Mouse (Mus musculus): ENCODE results near the gene Herc2. TPM values are rescaled to one million over a fixed set of nuclear protein-coding genes. Genes with fewer than 3 reads are reported as not detected.

Herc2 gene
- polyA plus RNA-seq, 1 experiment from 2014 or later: 51.5 TPM

DNA sequence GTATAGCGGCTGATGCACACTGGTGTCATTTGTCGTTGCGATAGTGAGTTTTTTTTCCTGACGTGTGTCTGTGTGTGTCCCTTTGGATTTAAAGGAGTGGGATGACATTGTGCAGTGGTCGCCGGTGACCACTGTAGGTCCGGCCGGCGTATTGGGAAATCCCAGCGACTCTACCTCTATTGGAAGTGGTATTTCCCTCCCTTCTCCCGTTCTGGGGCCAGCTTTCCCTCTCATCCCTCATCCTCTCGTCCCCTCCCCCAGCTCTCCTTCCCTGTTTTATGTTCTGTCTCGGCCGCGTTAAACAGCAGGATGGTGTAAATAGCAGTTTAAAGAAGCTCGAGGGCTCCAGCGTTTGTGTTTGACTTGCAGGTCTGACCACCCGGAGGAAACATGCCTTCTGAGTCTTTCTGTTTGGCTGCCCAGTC, 503 bp downstream of the Herc2 start:
- Histone ChIP-seq H3K4me1 (ENCODE audit: control insufficient read depth, insufficient read depth, low read length) (peaks cover 22% of the 10 kb centered on the region), H3K27me3 (ENCODE audit: control insufficient read depth, insufficient read depth, low read depth, low read length) (no peaks in the 10 kb centered on the region), H3K4me2 (ENCODE audit: low read length) (peak overlapping the region; percentile 78), H3K9me3 (replicated peaks; ENCODE audit: control insufficient read depth, low read length, poor library complexity, severe bottlenecking) (no peaks in the 10 kb centered on the region), H3K9ac (ENCODE audit: low read depth, low read length) (peak overlapping the region; percentile 79), H3K36me3 (ENCODE audit: control insufficient read depth, insufficient read depth, low read length) (no peaks in the 10 kb centered on the region), H3K27ac (ENCODE audit: low read length) (peak overlapping the region; percentile 89), H3K4me3 (ENCODE audit: low read depth, low read length) (peak overlapping the region; percentile 82)
- WGBS: under 1% methylated on average over 18 of the region's 18 CpGs
- peak; percentile 59 for ATAC-seq

DNA sequence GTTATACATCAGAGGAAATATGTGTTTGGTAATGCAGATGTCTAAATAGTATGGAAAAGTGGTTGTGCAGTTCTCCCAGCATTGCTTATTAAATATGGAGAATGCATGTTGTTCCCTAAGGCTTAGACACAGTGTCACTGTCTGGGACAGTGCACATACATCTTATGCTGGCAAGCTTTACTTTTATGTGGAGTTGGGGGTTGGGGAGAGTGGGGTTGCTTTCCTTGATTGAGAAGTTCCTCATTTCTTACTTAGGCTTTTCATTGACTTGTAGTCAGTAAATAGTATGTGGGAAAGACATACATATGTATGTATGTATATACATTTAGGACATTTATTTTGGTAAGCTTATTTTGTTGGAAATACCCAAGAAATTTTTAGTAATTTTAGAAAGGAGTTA, 3.0 kb downstream of the Herc2 start:
- Histone ChIP-seq H3K36me3 (ENCODE audit: control insufficient read depth, insufficient read depth, low read length) (peaks cover 8% of the 10 kb centered on the region), H3K4me2 (ENCODE audit: low read length) (no peak overlapping the region), H3K9ac (ENCODE audit: low read depth, low read length) (no peak overlapping the region), H3K27me3 (ENCODE audit: control insufficient read depth, insufficient read depth, low read depth, low read length) (no peaks in the 10 kb centered on the region), H3K9me3 (replicated peaks; ENCODE audit: control insufficient read depth, low read length, poor library complexity, severe bottlenecking) (no peaks in the 10 kb centered on the region), H3K4me1 (ENCODE audit: control insufficient read depth, insufficient read depth, low read length) (peaks cover 22% of the 10 kb centered on the region), H3K4me3 (ENCODE audit: low read depth, low read length) (no peak overlapping the region), H3K27ac (ENCODE audit: low read length) (no peak overlapping the region)
- no peak for ATAC-seq

DNA sequence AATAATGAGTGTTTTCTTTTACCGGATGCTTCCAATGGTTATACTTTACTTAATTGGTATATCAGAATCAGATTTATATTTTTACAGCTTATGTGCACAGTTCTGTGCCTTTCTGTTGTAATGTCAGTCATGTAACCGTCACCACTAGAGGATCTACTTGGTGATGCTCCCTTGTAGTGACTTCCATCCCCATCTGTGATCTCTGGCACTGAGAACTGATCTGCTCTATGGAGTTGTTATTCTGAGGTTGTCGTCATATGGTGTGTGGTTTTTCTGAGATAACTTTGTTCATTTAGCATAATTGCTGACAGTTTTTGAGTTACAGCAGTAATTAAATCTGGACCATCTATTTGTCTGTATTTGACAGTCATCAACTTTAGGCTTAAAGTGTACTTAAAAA, 5.3 kb downstream of the Herc2 start:
- H3K27ac ChIP-seq (ENCODE audit: low read length): no peak overlapping the region
- H3K9me3 ChIP-seq (replicated peaks; ENCODE audit: control insufficient read depth, low read length, poor library complexity, severe bottlenecking): no peaks in the 10 kb centered on the region
- H3K4me2 ChIP-seq (ENCODE audit: low read length): no peak overlapping the region
- no peak overlapping the region for H3K4me3 ChIP-seq (ENCODE audit: low read depth, low read length)
- H3K27me3 ChIP-seq (ENCODE audit: control insufficient read depth, insufficient read depth, low read depth, low read length): no peaks in the 10 kb centered on the region
- WGBS: 93% methylated on average over 3 of the region's 3 CpGs
- peaks cover 8% of the 10 kb centered on the region for H3K36me3 ChIP-seq (ENCODE audit: control insufficient read depth, insufficient read depth, low read length)
- no peak for ATAC-seq
- peaks cover 17% of the 10 kb centered on the region for H3K4me1 ChIP-seq (ENCODE audit: control insufficient read depth, insufficient read depth, low read length)
- H3K9ac ChIP-seq (ENCODE audit: low read depth, low read length): no peak overlapping the region

DNA sequence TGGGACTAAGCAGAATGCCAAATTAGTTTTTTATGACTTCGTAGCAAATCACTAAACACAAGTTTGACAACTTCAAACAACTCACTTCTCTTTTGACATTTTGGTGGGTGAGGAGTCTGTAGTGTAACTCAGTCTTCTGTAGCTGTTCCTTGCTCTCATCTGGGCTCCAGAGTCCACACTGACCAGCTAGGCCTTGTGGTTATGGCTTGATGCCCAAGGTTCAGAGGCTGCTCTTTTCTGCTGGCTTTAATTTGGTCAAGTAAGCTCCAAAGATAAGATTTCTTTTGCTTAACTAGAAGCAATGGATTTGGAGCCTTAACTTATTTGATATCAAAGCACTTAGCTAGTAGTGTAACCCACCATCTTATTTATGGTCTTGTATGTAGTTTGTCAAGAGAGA, 14.9 kb downstream of the Herc2 start:
- no peak for ATAC-seq
- Histone ChIP-seq H3K4me1 (ENCODE audit: control insufficient read depth, insufficient read depth, low read length) (no peaks in the 10 kb centered on the region), H3K4me2 (ENCODE audit: low read length) (no peak overlapping the region), H3K9ac (ENCODE audit: low read depth, low read length) (no peak overlapping the region), H3K4me3 (ENCODE audit: low read depth, low read length) (no peak overlapping the region), H3K36me3 (ENCODE audit: control insufficient read depth, insufficient read depth, low read length) (no peaks in the 10 kb centered on the region; the same call in 1 of the 2 replicates), H3K27ac (ENCODE audit: low read length) (no peak overlapping the region), H3K27me3 (ENCODE audit: control insufficient read depth, insufficient read depth, low read depth, low read length) (no peaks in the 10 kb centered on the region), H3K9me3 (replicated peaks; ENCODE audit: control insufficient read depth, low read length, poor library complexity, severe bottlenecking) (no peaks in the 10 kb centered on the region)
- 97% methylated on average over 1 of the region's 1 CpGs for WGBS

DNA sequence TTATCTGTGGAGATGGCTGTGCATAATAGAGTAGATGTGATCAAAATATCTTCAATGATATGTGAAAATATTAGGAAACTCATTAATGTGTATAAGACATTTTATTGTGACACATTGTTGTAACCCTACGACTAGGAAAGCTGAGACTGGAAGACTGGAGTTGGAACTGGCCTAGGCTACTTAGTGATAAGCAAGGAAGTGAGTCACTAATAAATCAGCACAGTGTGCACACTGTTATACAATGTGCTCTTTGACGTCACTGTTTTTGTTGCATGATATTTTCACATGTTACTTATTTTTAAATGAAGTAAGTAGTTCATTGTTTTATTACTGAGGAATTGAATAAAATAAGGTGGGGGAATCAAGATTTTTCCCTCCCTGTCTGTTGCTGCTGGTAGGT, 16.1 kb downstream of the Herc2 start:
- no peak overlapping the region for H3K27ac ChIP-seq (ENCODE audit: low read length)
- no peaks in the 10 kb centered on the region; the same call in 1 of the 2 replicates for H3K36me3 ChIP-seq (ENCODE audit: control insufficient read depth, insufficient read depth, low read length)
- H3K4me1 ChIP-seq (ENCODE audit: control insufficient read depth, insufficient read depth, low read length): no peaks in the 10 kb centered on the region
- H3K9ac ChIP-seq (ENCODE audit: low read depth, low read length): no peak overlapping the region
- no peaks in the 10 kb centered on the region for H3K9me3 ChIP-seq (replicated peaks; ENCODE audit: control insufficient read depth, low read length, poor library complexity, severe bottlenecking)
- H3K4me3 ChIP-seq (ENCODE audit: low read depth, low read length): no peak overlapping the region
- H3K4me2 ChIP-seq (ENCODE audit: low read length): no peak overlapping the region
- 89% methylated on average over 2 of the region's 2 CpGs for WGBS
- H3K27me3 ChIP-seq (ENCODE audit: control insufficient read depth, insufficient read depth, low read depth, low read length): no peaks in the 10 kb centered on the region
- no peak for ATAC-seq

DNA sequence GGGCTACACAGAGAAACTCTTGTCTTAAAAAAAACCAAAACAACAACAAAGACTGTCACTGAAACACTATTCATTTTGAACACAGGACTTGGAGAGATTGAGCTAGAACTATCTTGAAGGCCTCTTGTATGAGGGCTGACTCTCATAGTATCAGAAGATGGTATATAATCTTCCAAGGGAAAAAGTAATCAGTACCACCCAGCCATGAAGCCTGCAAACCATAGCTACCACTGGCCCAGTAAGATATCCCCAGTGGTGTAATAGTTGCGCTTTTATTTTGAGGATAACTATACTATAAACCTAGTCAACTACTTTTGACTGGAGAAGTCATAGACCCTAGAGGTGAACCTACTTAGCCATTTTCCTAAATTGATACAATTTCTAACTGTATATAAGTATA, 16.6 kb downstream of the Herc2 start:
- WGBS: 100% methylated on average over 1 of the region's 1 CpGs
- ATAC-seq: no peak

DNA sequence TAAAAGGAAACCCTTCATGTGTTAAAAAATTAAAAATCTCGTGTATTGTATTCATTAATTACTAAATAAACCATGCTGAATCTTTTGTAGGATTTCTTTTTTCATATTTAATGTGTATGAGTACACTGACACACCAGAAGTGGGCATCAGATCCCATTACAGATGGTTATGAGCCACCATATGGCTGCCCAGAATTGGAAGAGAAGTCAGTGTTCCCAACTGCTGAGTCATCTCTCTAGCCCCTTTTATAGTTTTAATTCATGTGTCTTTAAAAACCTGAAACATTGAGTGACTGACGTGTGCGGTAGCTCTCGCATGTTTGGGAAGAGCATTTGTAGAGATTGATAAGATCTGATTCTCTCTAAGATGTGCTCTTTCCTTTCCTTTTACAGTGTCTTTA, 21.7 kb downstream of the Herc2 start:
- H3K4me2 ChIP-seq (ENCODE audit: low read length): no peak overlapping the region
- no peaks in the 10 kb centered on the region for H3K36me3 ChIP-seq (ENCODE audit: control insufficient read depth, insufficient read depth, low read length)
- ATAC-seq: no peak
- no peaks in the 10 kb centered on the region for H3K4me1 ChIP-seq (ENCODE audit: control insufficient read depth, insufficient read depth, low read length)
- no peaks in the 10 kb centered on the region for H3K9me3 ChIP-seq (replicated peaks; ENCODE audit: control insufficient read depth, low read length, poor library complexity, severe bottlenecking)
- H3K4me3 ChIP-seq (ENCODE audit: low read depth, low read length): no peak overlapping the region
- H3K27ac ChIP-seq (ENCODE audit: low read length): no peak overlapping the region
- 94% methylated on average over 4 of the region's 4 CpGs for WGBS
- no peaks in the 10 kb centered on the region for H3K27me3 ChIP-seq (ENCODE audit: control insufficient read depth, insufficient read depth, low read depth, low read length)
- H3K9ac ChIP-seq (ENCODE audit: low read depth, low read length): no peak overlapping the region

More for the DNA sequence above, 16.6 kb downstream of the Herc2 start:
- H3K27ac ChIP-seq (ENCODE audit: low read length): no peak overlapping the region
- H3K27me3 ChIP-seq (ENCODE audit: control insufficient read depth, insufficient read depth, low read depth, low read length): no peaks in the 10 kb centered on the region
- no peak overlapping the region for H3K9ac ChIP-seq (ENCODE audit: low read depth, low read length)
- no peaks in the 10 kb centered on the region for H3K4me1 ChIP-seq (ENCODE audit: control insufficient read depth, insufficient read depth, low read length)
- no peak overlapping the region for H3K4me2 ChIP-seq (ENCODE audit: low read length)
- no peaks in the 10 kb centered on the region; the same call in 1 of the 2 replicates for H3K36me3 ChIP-seq (ENCODE audit: control insufficient read depth, insufficient read depth, low read length)
- no peaks in the 10 kb centered on the region for H3K9me3 ChIP-seq (replicated peaks; ENCODE audit: control insufficient read depth, low read length, poor library complexity, severe bottlenecking)
- H3K4me3 ChIP-seq (ENCODE audit: low read depth, low read length): no peak overlapping the region

DNA sequence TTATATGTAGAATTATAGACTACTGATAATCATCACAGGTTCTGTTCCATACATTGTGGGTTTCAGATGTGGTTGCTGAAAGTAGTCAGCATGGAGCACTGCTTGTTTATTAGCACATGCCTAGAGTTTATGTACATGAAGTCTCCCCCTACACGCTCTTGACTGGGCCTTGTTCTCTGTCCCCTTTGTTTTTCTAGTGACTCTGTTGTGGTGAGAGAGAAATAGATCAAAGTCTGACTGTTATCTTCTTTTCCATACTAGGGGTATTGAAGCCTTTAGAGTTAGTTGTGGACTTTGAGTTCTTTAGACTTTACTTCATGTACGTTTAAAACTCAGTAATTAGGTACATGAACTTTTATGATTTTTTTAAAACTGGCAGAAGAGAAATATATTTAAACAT, 33.0 kb downstream of the Herc2 start:
- no peaks in the 10 kb centered on the region for H3K9me3 ChIP-seq (replicated peaks; ENCODE audit: control insufficient read depth, low read length, poor library complexity, severe bottlenecking)
- WGBS: 87% methylated on average over 2 of the region's 2 CpGs
- no peak overlapping the region for H3K4me2 ChIP-seq (ENCODE audit: low read length)
- H3K4me1 ChIP-seq (ENCODE audit: control insufficient read depth, insufficient read depth, low read length): no peaks in the 10 kb centered on the region
- H3K9ac ChIP-seq (ENCODE audit: low read depth, low read length): no peak overlapping the region
- ATAC-seq: no peak
- H3K27me3 ChIP-seq (ENCODE audit: control insufficient read depth, insufficient read depth, low read depth, low read length): no peaks in the 10 kb centered on the region
- no peak overlapping the region for H3K27ac ChIP-seq (ENCODE audit: low read length)
- H3K4me3 ChIP-seq (ENCODE audit: low read depth, low read length): no peak overlapping the region
- peaks cover 15% of the 10 kb centered on the region for H3K36me3 ChIP-seq (ENCODE audit: control insufficient read depth, insufficient read depth, low read length)

DNA sequence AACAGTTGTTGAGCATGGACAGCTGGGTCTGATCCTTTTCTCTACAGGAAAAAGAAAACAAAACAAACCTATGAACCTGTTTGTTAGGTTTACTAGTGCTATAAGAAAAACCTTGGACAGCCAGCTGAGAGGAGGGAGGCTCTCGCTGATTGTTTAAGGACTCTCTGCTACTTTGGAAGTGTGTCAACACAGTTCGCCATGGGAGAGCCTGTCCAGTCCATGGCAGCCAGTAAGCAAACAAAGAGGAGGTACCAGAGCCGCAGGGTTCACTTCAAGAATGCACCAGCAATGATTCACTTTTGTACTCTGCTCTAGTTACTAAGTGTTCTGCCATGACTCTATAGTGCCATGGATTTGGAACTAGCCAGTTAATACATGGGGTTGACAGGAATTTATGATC, 39.1 kb downstream of the Herc2 start:
- Histone ChIP-seq H3K27ac (ENCODE audit: low read length) (no peak overlapping the region), H3K4me3 (ENCODE audit: low read depth, low read length) (no peak overlapping the region), H3K9ac (ENCODE audit: low read depth, low read length) (no peak overlapping the region), H3K4me2 (ENCODE audit: low read length) (no peak overlapping the region), H3K36me3 (ENCODE audit: control insufficient read depth, insufficient read depth, low read length) (peaks cover 38% of the 10 kb centered on the region), H3K9me3 (replicated peaks; ENCODE audit: control insufficient read depth, low read length, poor library complexity, severe bottlenecking) (no peaks in the 10 kb centered on the region), H3K4me1 (ENCODE audit: control insufficient read depth, insufficient read depth, low read length) (no peaks in the 10 kb centered on the region), H3K27me3 (ENCODE audit: control insufficient read depth, insufficient read depth, low read depth, low read length) (no peaks in the 10 kb centered on the region)
- 84% methylated on average over 3 of the region's 3 CpGs for WGBS
- no peak for ATAC-seq

DNA sequence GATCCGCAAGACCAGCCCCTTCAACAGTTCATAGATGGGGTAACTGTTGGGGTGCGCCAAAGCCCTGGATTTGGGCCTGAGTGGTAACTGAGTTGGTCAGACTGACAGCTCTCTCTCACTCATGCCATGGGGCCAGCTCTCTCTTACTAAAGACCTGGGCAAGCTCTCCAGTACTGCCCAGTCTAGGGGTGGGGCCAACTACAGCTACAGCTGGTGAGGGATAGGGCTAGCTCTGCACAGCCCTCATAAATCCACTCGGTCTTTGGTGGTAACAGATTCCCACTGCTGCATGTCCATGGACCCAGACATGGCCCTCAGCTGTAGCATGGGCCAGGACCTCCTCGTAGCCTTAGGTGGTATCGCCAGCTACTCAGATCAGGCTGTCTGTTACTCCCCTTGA, 41.4 kb downstream of the Herc2 start:
- Histone ChIP-seq H3K4me2 (ENCODE audit: low read length) (no peak overlapping the region), H3K4me1 (ENCODE audit: control insufficient read depth, insufficient read depth, low read length) (no peaks in the 10 kb centered on the region), H3K27ac (ENCODE audit: low read length) (no peak overlapping the region), H3K36me3 (ENCODE audit: control insufficient read depth, insufficient read depth, low read length) (peaks cover 47% of the 10 kb centered on the region), H3K4me3 (ENCODE audit: low read depth, low read length) (no peak overlapping the region), H3K9me3 (replicated peaks; ENCODE audit: control insufficient read depth, low read length, poor library complexity, severe bottlenecking) (no peaks in the 10 kb centered on the region), H3K9ac (ENCODE audit: low read depth, low read length) (no peak overlapping the region), H3K27me3 (ENCODE audit: control insufficient read depth, insufficient read depth, low read depth, low read length) (no peaks in the 10 kb centered on the region)
- no peak for ATAC-seq
- WGBS: 99% methylated on average over 5 of the region's 5 CpGs
